Mouse (Mus musculus): Measurements from ENCODE around the gene Ggt7.

- TF ChIP-seq CTCF (IDR thresholded peaks at IDR 0.05) (no peak), EP300 (IDR thresholded peaks at IDR 0.05) (no peak)
These were observed 44.2 kb upstream of the Ggt7 start for GRCm38 (mm10) chr2:155562209-155562608.

Measured in lung, postnatal 0 days (tissue).